Mouse (Mus musculus): ENCODE data around the gene Pprc1. TPM values are rescaled to one million over a fixed set of nuclear protein-coding genes. Genes with fewer than 3 reads are reported as not detected.

Pprc1 gene
- polyA plus RNA-seq, 1 experiment from 2014 or later = 38.3 TPM

GRCm38 (mm10) chr19:46056947-46057607 is 12.4 kb downstream of the Pprc1 start:
- 2% methylated on average over 42 of the region's 42 CpGs for WGBS
- H3K4me1 ChIP-seq = peaks cover 15% of the 10 kb centered on the region

GRCm38 (mm10) chr19:46058466-46058865 is 13.8 kb downstream of the Pprc1 start:
- no peaks in the 10 kb centered on the region for H3K27me3 ChIP-seq
- no peak overlapping the region for H3K27ac ChIP-seq (replicated peaks)
- no peak overlapping the region for H3K9ac ChIP-seq
- no peak overlapping the region for H3K4me2 ChIP-seq (replicated peaks)
- no peaks in the 10 kb centered on the region for H3K9me3 ChIP-seq (replicated peaks)
- WGBS = 94% methylated on average over 7 of the region's 7 CpGs
- no peak for ATAC-seq (ENCODE audit: insufficient number of reproducible peaks, low FRiP score, low TSS enrichment, low read depth)
- H3K4me1 ChIP-seq = peaks cover 15% of the 10 kb centered on the region
- peaks cover 21% of the 10 kb centered on the region for H3K36me3 ChIP-seq
- no peak overlapping the region for H3K4me3 ChIP-seq (replicated peaks)

More at GRCm38 (mm10) chr19:46056947-46057607, 12.4 kb downstream of the Pprc1 start:
- Histone ChIP-seq H3K27ac (replicated peaks) (peak overlapping the region; percentile 97), H3K36me3 (peaks cover 7% of the 10 kb centered on the region), H3K27me3 (no peaks in the 10 kb centered on the region), H3K4me3 (replicated peaks) (peak overlapping the region; percentile 66), H3K9ac (peak overlapping the region; percentile 60), H3K9me3 (replicated peaks) (no peaks in the 10 kb centered on the region), H3K4me2 (replicated peaks) (peak overlapping the region; percentile 79)
- ATAC-seq (ENCODE audit: insufficient number of reproducible peaks, low FRiP score, low TSS enrichment, low read depth) = peak; percentile 73

GRCm38 (mm10) chr19:46060845-46061244 is 16.2 kb downstream of the Pprc1 start:
- 71% methylated on average over 6 of the region's 6 CpGs for WGBS
- no peaks in the 10 kb centered on the region for H3K27me3 ChIP-seq

GRCm38 (mm10) chr19:46068054-46068453 is 23.4 kb downstream of the Pprc1 start:
- no peak for ATAC-seq (ENCODE audit: insufficient number of reproducible peaks, low FRiP score, low TSS enrichment, low read depth)
- H3K4me1 ChIP-seq = no peaks in the 10 kb centered on the region
- peaks cover 94% of the 10 kb centered on the region for H3K36me3 ChIP-seq
- H3K9me3 ChIP-seq (replicated peaks) = no peaks in the 10 kb centered on the region
- H3K4me3 ChIP-seq (replicated peaks) = no peak overlapping the region
- no peaks in the 10 kb centered on the region for H3K27me3 ChIP-seq
- H3K9ac ChIP-seq = no peak overlapping the region
- no peak overlapping the region for H3K27ac ChIP-seq (replicated peaks)
- H3K4me2 ChIP-seq (replicated peaks) = no peak overlapping the region
- WGBS = 57% methylated on average over 10 of the region's 10 CpGs

More at GRCm38 (mm10) chr19:46060845-46061244, 16.2 kb downstream of the Pprc1 start:
- Histone ChIP-seq H3K4me2 (replicated peaks) (no peak overlapping the region), H3K9me3 (replicated peaks) (no peaks in the 10 kb centered on the region), H3K4me3 (replicated peaks) (no peak overlapping the region), H3K36me3 (peaks cover 45% of the 10 kb centered on the region), H3K27ac (replicated peaks) (no peak overlapping the region), H3K9ac (no peak overlapping the region), H3K4me1 (peaks cover 15% of the 10 kb centered on the region)
- no peak for ATAC-seq (ENCODE audit: insufficient number of reproducible peaks, low FRiP score, low TSS enrichment, low read depth)

GRCm38 (mm10) chr19:46073285-46073684 is 28.6 kb downstream of the Pprc1 start:
- whole genome bisulfite sequencing = 82% methylated on average over 7 of the region's 7 CpGs
- H3K27me3 ChIP-seq = no peaks in the 10 kb centered on the region
- peaks cover 53% of the 10 kb centered on the region for H3K36me3 ChIP-seq
- no peak overlapping the region; the same call in 1 of the 2 replicates for H3K27ac ChIP-seq (replicated peaks)
- no peaks in the 10 kb centered on the region for H3K9me3 ChIP-seq (replicated peaks)
- H3K4me3 ChIP-seq (replicated peaks) = no peak overlapping the region
- ATAC-seq (ENCODE audit: insufficient number of reproducible peaks, low FRiP score, low TSS enrichment, low read depth) = no peak
- H3K9ac ChIP-seq = no peak overlapping the region
- H3K4me2 ChIP-seq (replicated peaks) = no peak overlapping the region
- H3K4me1 ChIP-seq = peaks cover 19% of the 10 kb centered on the region

- no peaks in the 10 kb centered on the region for H3K27me3 ChIP-seq
- H3K4me2 ChIP-seq (replicated peaks) = no peak overlapping the region
- no peak overlapping the region for H3K27ac ChIP-seq (replicated peaks)
- no peak overlapping the region for H3K4me3 ChIP-seq (replicated peaks)
- no peak for ATAC-seq (ENCODE audit: insufficient number of reproducible peaks, low FRiP score, low TSS enrichment, low read depth)
- H3K36me3 ChIP-seq = peaks cover 50% of the 10 kb centered on the region
- WGBS = 90% methylated on average over 5 of the region's 5 CpGs
- no peaks in the 10 kb centered on the region for H3K9me3 ChIP-seq (replicated peaks)
- H3K9ac ChIP-seq = no peak overlapping the region
- H3K4me1 ChIP-seq = peaks cover 19% of the 10 kb centered on the region
These were observed 29.6 kb downstream of the Pprc1 start for GRCm38 (mm10) chr19:46074266-46074665.

GRCm38 (mm10) chr19:46075616-46076607 is 31.2 kb downstream of the Pprc1 start, which contains the start of gene Nolc1:
TSS of gene Nolc1 (plus strand) at chr19:46075863.
- Histone ChIP-seq H3K4me3 (replicated peaks) (peak within 1 kb of the TSS; percentile 72), H3K36me3 (peaks cover 52% of the 10 kb centered on the region), H3K4me2 (replicated peaks) (peak within 1 kb of the TSS; percentile 75), H3K9ac (peak within 1 kb of the TSS; percentile 50), H3K9me3 (replicated peaks) (no peaks in the 10 kb centered on the region), H3K4me1 (peaks cover 19% of the 10 kb centered on the region), H3K27me3 (no peaks in the 10 kb centered on the region), H3K27ac (replicated peaks) (peak within 1 kb of the TSS; percentile 79)
- WGBS = under 1% methylated on average over 66 of the region's 66 CpGs
- peak; percentile 96 for ATAC-seq (ENCODE audit: insufficient number of reproducible peaks, low FRiP score, low TSS enrichment, low read depth)

GRCm38 (mm10) chr19:46078535-46078934 is 33.8 kb downstream of the Pprc1 start:
- Histone ChIP-seq H3K9ac (no peak overlapping the region), H3K4me3 (replicated peaks) (no peak overlapping the region), H3K36me3 (peaks cover 53% of the 10 kb centered on the region), H3K4me2 (replicated peaks) (no peak overlapping the region), H3K9me3 (replicated peaks) (no peaks in the 10 kb centered on the region), H3K4me1 (peaks cover 19% of the 10 kb centered on the region), H3K27me3 (no peaks in the 10 kb centered on the region), H3K27ac (replicated peaks) (no peak overlapping the region)
- ATAC-seq (ENCODE audit: insufficient number of reproducible peaks, low FRiP score, low TSS enrichment, low read depth) = no peak
- WGBS = 57% methylated on average over 3 of the region's 3 CpGs

- no peak for ATAC-seq (ENCODE audit: insufficient number of reproducible peaks, low FRiP score, low TSS enrichment, low read depth)
- 96% methylated on average over 8 of the region's 8 CpGs for WGBS
- Histone ChIP-seq H3K9me3 (replicated peaks) (no peaks in the 10 kb centered on the region), H3K36me3 (peaks cover 56% of the 10 kb centered on the region), H3K4me1 (no peaks in the 10 kb centered on the region), H3K27me3 (no peaks in the 10 kb centered on the region), H3K9ac (no peak overlapping the region), H3K27ac (replicated peaks) (no peak overlapping the region), H3K4me3 (replicated peaks) (no peak overlapping the region), H3K4me2 (replicated peaks) (no peak overlapping the region)
These were observed 40.5 kb downstream of the Pprc1 start for GRCm38 (mm10) chr19:46085185-46085584.

- Histone ChIP-seq H3K4me2 (replicated peaks) (no peak overlapping the region), H3K27ac (replicated peaks) (no peak overlapping the region), H3K9me3 (replicated peaks) (no peaks in the 10 kb centered on the region), H3K4me3 (replicated peaks) (no peak overlapping the region), H3K36me3 (peaks cover 44% of the 10 kb centered on the region), H3K9ac (no peak overlapping the region), H3K4me1 (no peaks in the 10 kb centered on the region), H3K27me3 (no peaks in the 10 kb centered on the region)
- no peak for ATAC-seq (ENCODE audit: insufficient number of reproducible peaks, low FRiP score, low TSS enrichment, low read depth)
- 61% methylated on average over 3 of the region's 3 CpGs for WGBS
These were observed 41.7 kb downstream of the Pprc1 start for GRCm38 (mm10) chr19:46086337-46086736.

- Histone ChIP-seq H3K4me3 (replicated peaks) (no peak overlapping the region), H3K4me1 (no peaks in the 10 kb centered on the region), H3K9ac (no peak overlapping the region), H3K36me3 (peaks cover 29% of the 10 kb centered on the region), H3K27me3 (no peaks in the 10 kb centered on the region), H3K9me3 (replicated peaks) (no peaks in the 10 kb centered on the region), H3K27ac (replicated peaks) (no peak overlapping the region), H3K4me2 (replicated peaks) (no peak overlapping the region)
- 72% methylated on average over 7 of the region's 7 CpGs for WGBS
- ATAC-seq (ENCODE audit: insufficient number of reproducible peaks, low FRiP score, low TSS enrichment, low read depth) = no peak
These were observed 43.2 kb downstream of the Pprc1 start for GRCm38 (mm10) chr19:46087871-46088270.
